In the genomic region with DNA sequence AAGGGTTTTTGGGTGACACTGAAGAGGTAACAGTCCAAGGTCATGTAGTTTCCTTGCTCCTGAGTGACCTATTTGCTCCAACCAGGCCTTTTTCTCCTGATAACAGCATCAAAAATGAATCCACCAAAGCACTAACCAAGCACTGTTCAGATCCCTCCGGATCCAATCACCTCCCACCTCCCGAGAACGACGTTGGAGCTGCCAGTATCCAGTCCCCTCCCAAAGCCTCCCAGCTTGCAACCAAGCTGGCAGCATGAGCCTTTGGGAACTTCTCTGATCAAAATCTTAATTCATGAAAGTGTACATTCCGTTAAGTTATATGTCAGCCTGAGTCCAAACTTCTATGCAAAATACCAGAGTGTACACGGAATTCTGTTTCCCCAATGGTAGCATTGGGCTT, we compare ENCODE assay signal across 26 mouse cellular contexts.
"Had no signal": no experiment of that assay in that cellular context is flagged by ENCODE, and none has a peak within 500 bp of the region (broad histone marks: within the 10 kb centered on the region; RNA-seq: fewer than 3 reads in every experiment).

No protein-coding gene starts in this region.

- H3K4me1 ChIP-seq: embryonic facial prominence, embryonic 12.5 days; embryonic facial prominence, embryonic 15.5 days had no signal

- DNase-seq: cerebellum, adult 2 months; cerebellum, adult 8-10 months; cerebellum, adult 9-10 months; cerebellum, adult 9-11 months; cerebellum, postnatal 10 days; cerebellum, postnatal 14 days; cerebellum, postnatal 25 days; cerebellum, postnatal 36 days; embryo, embryonic 11 days; gastrocnemius, adult 2 months; gastrocnemius, postnatal 10 days; gastrocnemius, postnatal 14 days; gastrocnemius, postnatal 25 days; gastrocnemius, postnatal 36 days; heart, adult 11 months; heart, adult 18-20 months; heart, adult 2 months had no signal

- H3K4me3 ChIP-seq: embryonic facial prominence, embryonic 10.5 days; embryonic facial prominence, embryonic 12.5 days; embryonic facial prominence, embryonic 13.5 days; embryonic facial prominence, embryonic 15.5 days; erythroblast, embryonic 14.5 days; forebrain, embryonic 10.5 days; forebrain, embryonic 15.5 days; gastrocnemius, adult 2 months; heart, adult 2 months; heart, embryonic 10.5 days had no signal

- H3K36me3 ChIP-seq: embryonic facial prominence, embryonic 10.5 days; embryonic facial prominence, embryonic 12.5 days; embryonic facial prominence, embryonic 13.5 days; embryonic facial prominence, embryonic 15.5 days; forebrain, embryonic 10.5 days; forebrain, embryonic 15.5 days; heart, embryonic 10.5 days had no signal

- H3K27ac ChIP-seq: embryonic facial prominence, embryonic 10.5 days; embryonic facial prominence, embryonic 12.5 days; embryonic facial prominence, embryonic 13.5 days; embryonic facial prominence, embryonic 15.5 days; forebrain, embryonic 10.5 days; forebrain, embryonic 15.5 days; gastrocnemius, adult 2 months; heart, adult 2 months; heart, embryonic 10.5 days had no signal

- H3K4me2 ChIP-seq: embryonic facial prominence, embryonic 12.5 days; embryonic facial prominence, embryonic 13.5 days; embryonic facial prominence, embryonic 15.5 days; forebrain, embryonic 15.5 days had no signal

- H3K9me3 ChIP-seq: embryonic facial prominence, embryonic 10.5 days; embryonic facial prominence, embryonic 12.5 days; embryonic facial prominence, embryonic 13.5 days; embryonic facial prominence, embryonic 15.5 days; forebrain, embryonic 10.5 days; forebrain, embryonic 15.5 days; heart, embryonic 10.5 days had no signal

- ATAC-seq: forebrain, embryonic 14.5 days; forebrain, embryonic 15.5 days had no signal

- H3K9ac ChIP-seq: embryonic facial prominence, embryonic 12.5 days; embryonic facial prominence, embryonic 13.5 days; embryonic facial prominence, embryonic 15.5 days; forebrain, embryonic 15.5 days had no signal

- H3K27me3 ChIP-seq: embryonic facial prominence, embryonic 12.5 days; embryonic facial prominence, embryonic 13.5 days; embryonic facial prominence, embryonic 15.5 days; forebrain, embryonic 15.5 days had no signal
